Mouse (Mus musculus): ENCODE measurements around the gene Wnt10b.

DNA sequence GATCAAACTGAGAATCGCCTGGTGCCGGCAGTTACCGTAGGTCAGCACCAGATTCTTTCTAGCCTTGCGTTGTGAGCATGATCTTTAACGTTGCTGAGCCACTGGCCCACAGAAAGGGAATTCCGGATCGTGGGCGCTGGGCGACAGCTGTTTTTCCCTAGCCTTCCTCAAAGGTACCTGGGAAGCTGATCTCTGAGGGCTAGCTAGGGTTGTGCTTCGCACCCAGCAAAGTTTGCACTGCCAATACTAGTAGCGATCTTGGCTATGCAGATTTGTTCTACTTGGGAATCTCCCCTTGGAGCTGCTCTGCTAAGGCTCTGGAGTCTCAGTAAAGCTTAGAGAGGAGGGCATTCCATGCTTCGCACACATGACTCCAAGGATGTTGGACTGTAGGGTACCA lies 13.3 kb upstream of the Wnt10b start:
- TF ChIP-seq CTCF (IDR thresholded peaks at IDR 0.05; ENCODE audit: low read depth), result no peak
- no peak for TF ChIP-seq EP300 (optimal IDR thresholded peaks at IDR 0.05)
